Comparison of ENCODE assay signal across 25 mouse cellular contexts in genomic region chr3:156527231-156527995, GRCm38 (mm10). TPM values are rescaled to one million over a fixed set of nuclear protein-coding genes. Genes with fewer than 3 reads are reported as not detected.
DNase-seq lines count a peak whose midpoint lies in the region; ATAC-seq and TF ChIP-seq lines count a peak whose summit lies in the region.
"Had no signal": no experiment of that assay in that cellular context is flagged by ENCODE, and none has a peak within 500 bp of the region (broad histone marks: within the 10 kb centered on the region; RNA-seq: fewer than 3 reads in every experiment).

No protein-coding gene starts in this region.

- H3K4me1 ChIP-seq in forebrain, embryonic 13.5 days, result 0 out of 2 replicates have a peak, but pooled peaks cover 4% of the 10 kb centered on the region
- peaks cover 5% of the 10 kb centered on the region; the same call in 1 of the 2 replicates for H3K4me1 ChIP-seq in forebrain, embryonic 10.5 days
- peaks cover 6% of the 10 kb centered on the region; the same call in 1 of the 2 replicates for H3K4me1 ChIP-seq in neural tube, embryonic 13.5 days (replicated peaks)
- H3K4me1 ChIP-seq in forebrain, postnatal 0 days (ENCODE audit: insufficient read depth), result no peaks in the 10 kb centered on the region
- H3K4me1 ChIP-seq: embryonic facial prominence, embryonic 12.5 days; heart, embryonic 15.5 days; limb, embryonic 13.5 days; liver, embryonic 13.5 days; midbrain, embryonic 13.5 days; neural tube, embryonic 12.5 days had no signal

- WGBS in forebrain, embryonic 13.5 days, result 82% methylated on average over 2 of the region's 2 CpGs
- WGBS in forebrain, embryonic 10.5 days, result 86% methylated on average over 2 of the region's 2 CpGs
- 83% methylated on average over 2 of the region's 2 CpGs for WGBS in neural tube, embryonic 13.5 days
- WGBS in forebrain, postnatal 0 days, result 77% methylated on average over 2 of the region's 2 CpGs

- peak; percentile 74 for ATAC-seq in forebrain, embryonic 13.5 days
- 0 out of 2 replicates have a peak, but pooled peaks have one; percentile 32 for ATAC-seq in neural tube, embryonic 13.5 days (ENCODE audit: low read depth)
- ATAC-seq in forebrain, postnatal 0 days, result no peak

- no peak overlapping the region for H3K4me2 ChIP-seq in forebrain, embryonic 13.5 days
- no peak overlapping the region for H3K4me2 ChIP-seq in neural tube, embryonic 13.5 days
- no peak overlapping the region for H3K4me2 ChIP-seq in forebrain, postnatal 0 days (ENCODE audit: low read depth)
- H3K4me2 ChIP-seq: embryonic facial prominence, embryonic 12.5 days; heart, embryonic 15.5 days; hindbrain, embryonic 14.5 days; limb, embryonic 13.5 days; liver, embryonic 13.5 days; midbrain, embryonic 13.5 days; neural tube, embryonic 12.5 days had no signal

- no peaks in the 10 kb centered on the region for H3K9me3 ChIP-seq in forebrain, embryonic 13.5 days (replicated peaks)
- no peaks in the 10 kb centered on the region for H3K9me3 ChIP-seq in forebrain, embryonic 10.5 days
- H3K9me3 ChIP-seq in neural tube, embryonic 13.5 days, result no peaks in the 10 kb centered on the region
- H3K9me3 ChIP-seq in forebrain, postnatal 0 days (ENCODE audit: low read length), result no peaks in the 10 kb centered on the region
- H3K9me3 ChIP-seq: embryonic facial prominence, embryonic 12.5 days; heart, embryonic 15.5 days; limb, embryonic 13.5 days; liver, embryonic 13.5 days; midbrain, embryonic 13.5 days; neural tube, embryonic 12.5 days had no signal

- no peak for DNase-seq in forebrain, embryonic 10.5 days (ENCODE audit: extremely low spot score, low spot score)
- DNase-seq in neural tube, embryonic 10.5 days (ENCODE audit: extremely low spot score, low spot score), result no peak
- peak; percentile 62 for DNase-seq in cerebellum, adult 9-11 months
- DNase-seq in forebrain, postnatal 0 days, result peak; percentile 37
- no peak for DNase-seq in kidney, postnatal 14 days
- no peak for DNase-seq in urinary bladder, adult 2 months (ENCODE audit: low spot score)
- DNase-seq: adrenal gland, postnatal 14 days; gastrocnemius, adult 2 months; heart, postnatal 36 days; kidney, adult 9 months; kidney, postnatal 36 days; layer of hippocampus, postnatal 36 days; liver, embryonic 13.5 days; lung, adult 2 months; right cerebral cortex, postnatal 25 days; thymus, postnatal 25 days had no signal

- no peak overlapping the region for H3K9ac ChIP-seq in forebrain, embryonic 13.5 days
- no peak overlapping the region for H3K9ac ChIP-seq in neural tube, embryonic 13.5 days
- H3K9ac ChIP-seq in forebrain, postnatal 0 days, result no peak overlapping the region
- H3K9ac ChIP-seq: embryonic facial prominence, embryonic 12.5 days; heart, embryonic 15.5 days; hindbrain, embryonic 14.5 days; limb, embryonic 13.5 days; liver, embryonic 13.5 days; midbrain, embryonic 13.5 days; neural tube, embryonic 12.5 days had no signal

- no peaks in the 10 kb centered on the region for H3K27me3 ChIP-seq in forebrain, embryonic 13.5 days
- H3K27me3 ChIP-seq in forebrain, embryonic 10.5 days (ENCODE audit: poor library complexity, severe bottlenecking), result no peaks in the 10 kb centered on the region
- H3K27me3 ChIP-seq in neural tube, embryonic 13.5 days, result no peaks in the 10 kb centered on the region
- H3K27me3 ChIP-seq in forebrain, postnatal 0 days (ENCODE audit: insufficient read depth, low read length), result no peaks in the 10 kb centered on the region
- H3K27me3 ChIP-seq: embryonic facial prominence, embryonic 12.5 days; heart, embryonic 15.5 days; limb, embryonic 13.5 days; liver, embryonic 13.5 days; midbrain, embryonic 13.5 days; neural tube, embryonic 12.5 days had no signal

- H3K4me3 ChIP-seq in forebrain, embryonic 13.5 days, result no peak overlapping the region
- H3K4me3 ChIP-seq in forebrain, embryonic 10.5 days, result no peak overlapping the region
- no peak overlapping the region for H3K4me3 ChIP-seq in neural tube, embryonic 13.5 days
- H3K4me3 ChIP-seq in forebrain, postnatal 0 days (ENCODE audit: low read depth, low read length), result no peak overlapping the region
- H3K4me3 ChIP-seq: embryonic facial prominence, embryonic 12.5 days; erythroblast, embryonic 14.5 days; gastrocnemius, adult 2 months; heart, embryonic 15.5 days; limb, embryonic 13.5 days; liver, embryonic 13.5 days; midbrain, embryonic 13.5 days; neural tube, embryonic 12.5 days had no signal

- no peak overlapping the region for H3K27ac ChIP-seq in forebrain, embryonic 13.5 days
- H3K27ac ChIP-seq in forebrain, embryonic 10.5 days, result no peak overlapping the region
- H3K27ac ChIP-seq in neural tube, embryonic 13.5 days (replicated peaks), result no peak overlapping the region
- H3K27ac ChIP-seq in forebrain, postnatal 0 days (ENCODE audit: low read depth, low read length), result no peak overlapping the region
- H3K27ac ChIP-seq: embryonic facial prominence, embryonic 12.5 days; gastrocnemius, adult 2 months; heart, embryonic 15.5 days; limb, embryonic 13.5 days; liver, embryonic 13.5 days; midbrain, embryonic 13.5 days; neural tube, embryonic 12.5 days had no signal

- no peak for TF ChIP-seq CTCF in forebrain, postnatal 0 days (IDR thresholded peaks at IDR 0.05; ENCODE audit: low read depth)

- no peaks in the 10 kb centered on the region for H3K36me3 ChIP-seq in forebrain, embryonic 13.5 days (ENCODE audit: poor library complexity, severe bottlenecking)
- no peaks in the 10 kb centered on the region for H3K36me3 ChIP-seq in forebrain, embryonic 10.5 days (replicated peaks)
- no peaks in the 10 kb centered on the region for H3K36me3 ChIP-seq in neural tube, embryonic 13.5 days
- no peaks in the 10 kb centered on the region for H3K36me3 ChIP-seq in forebrain, postnatal 0 days (ENCODE audit: insufficient read depth)
- H3K36me3 ChIP-seq: embryonic facial prominence, embryonic 12.5 days; heart, embryonic 15.5 days; limb, embryonic 13.5 days; liver, embryonic 13.5 days; midbrain, embryonic 13.5 days; neural tube, embryonic 12.5 days had no signal

RNA-seq across cellular contexts. Expression of gene Negr1, which starts 34.2 kb away (rescaled TPM):
- 22.5 and 26.6 TPM in 2 replicates for polyA plus RNA-seq in forebrain, embryonic 13.5 days (2015; fragmentation: Nextera tagmentation; extraction: Ambion mirVana)
- polyA plus RNA-seq in forebrain, embryonic 10.5 days (2016; fragmentation: Nextera tagmentation; extraction: Ambion mirVana), result 1.5 and 2.1 TPM in 2 replicates
- polyA plus RNA-seq in neural tube, embryonic 13.5 days (2015; fragmentation: Nextera tagmentation; extraction: Ambion mirVana), result 18.3 and 19.9 TPM in 2 replicates
- 145 and 205 TPM in 2 replicates for total RNA-seq in forebrain, postnatal 0 days (2014; rRNA removed)
- 43.9 and 65.0 TPM in 2 replicates for polyA plus RNA-seq in forebrain, postnatal 0 days (2015; fragmentation: Nextera tagmentation; extraction: Ambion mirVana)
- polyA plus RNA-seq in urinary bladder, adult 2 months (2012; rRNA removed), result 4.6 and 5.7 TPM in 2 replicates

Comparison
In these comparisons a context has a peak if more than half of its experiments do, and no peak if none do; other contexts are left out.
1. DNase-seq: peak in cerebellum, adult 9-11 months (single experiment) and forebrain, postnatal 0 days (single experiment); none in forebrain, embryonic 10.5 days (single experiment), neural tube, embryonic 10.5 days (single experiment), kidney, postnatal 14 days (single experiment) and urinary bladder, adult 2 months (single experiment).